Mouse (Mus musculus) embryonic facial prominence, embryonic 14.5 days (tissue): Measurements from ENCODE around the gene Cntn3. TPM values are rescaled to one million over a fixed set of nuclear protein-coding genes. Genes with fewer than 3 reads are reported as not detected.

Experiments
- ATAC-seq: fragments of 200-750 bp; cut with Nextera tagmentation; 2 replicates; pipeline ENCODE4 v1.8.0; 2017; ENCODE audit warnings: low read depth, moderate number of reproducible peaks, moderate TSS enrichment
- DNase-seq: peaks from one replicate; pipeline ENCODE4 v3.0.0-alpha.2; 2015; ENCODE audit warnings: low spot score
- H3K27ac ChIP-seq: fragments of 300-500 bp; sonication (generic); replicated peaks from 2 replicates; pipeline ENCODE4 v1.5.1; 2014; ENCODE audit warnings: low read depth, mild to moderate bottlenecking, low read length, moderate library complexity
- H3K27me3 ChIP-seq: fragments of 300-500 bp; sonication (generic); replicated peaks from 2 replicates; pipeline ENCODE4 v1.6.1; 2014; ENCODE audit warnings: low read length; ENCODE audit not compliant: control insufficient read depth, insufficient read depth
- H3K36me3 ChIP-seq: fragments of 300-500 bp; sonication (generic); 2 replicates; pipeline ENCODE4 v1.6.1; 2014; ENCODE audit warnings: low read length, mixed read lengths; ENCODE audit not compliant: control insufficient read depth, insufficient read depth
- H3K4me1 ChIP-seq: fragments of 300-500 bp; sonication (generic); 2 replicates; pipeline ENCODE4 v1.6.1; 2014; ENCODE audit warnings: antibody characterized with exemption, low read length; ENCODE audit not compliant: control insufficient read depth, insufficient read depth
- H3K4me2 ChIP-seq: fragments of 300-500 bp; sonication (generic); 2 replicates; pipeline ENCODE4 v1.6.1; 2014; ENCODE audit warnings: low read depth, mild to moderate bottlenecking, low read length, moderate library complexity, mixed read lengths
- H3K4me3 ChIP-seq: fragments of 300-500 bp; sonication (generic); 2 replicates; pipeline ENCODE4 v1.5.1; 2014; ENCODE audit warnings: low read depth, mild to moderate bottlenecking, low read length
- H3K9ac ChIP-seq: fragments of 300-500 bp; sonication (generic); 2 replicates; pipeline ENCODE4 v1.6.1; 2014; ENCODE audit warnings: low read depth, mild to moderate bottlenecking, low read length, moderate library complexity, mixed read lengths
- H3K9me3 ChIP-seq: fragments of 300-500 bp; sonication (generic); 2 replicates; pipeline ENCODE4 v1.6.1; 2016; ENCODE audit warnings: low read length; ENCODE audit not compliant: control insufficient read depth
- WGBS: fragments of 180-500 bp; shearing (Covaris S2); extraction: QIAGEN DNeasy Blood & Tissue Kit; methylation state at CpG from one replicate; pipeline ENCODE4 v1.1.7; 2014; 5-methylcytosine and 5-hydroxymethylcytosine counted together
- polyA plus RNA-seq: library from polyadenylated mRNA; unstranded; fragments of >200 nt; fragmentation: Nextera tagmentation; extraction: Ambion mirVana; gene quantifications from 2 replicates; pipeline ENCODE4 v1.2.1, GENCODE M21; 2014

The Cntn3 gene
- polyA plus RNA-seq, 1 experiment from 2014 or later, result 2.2 TPM

DNA sequence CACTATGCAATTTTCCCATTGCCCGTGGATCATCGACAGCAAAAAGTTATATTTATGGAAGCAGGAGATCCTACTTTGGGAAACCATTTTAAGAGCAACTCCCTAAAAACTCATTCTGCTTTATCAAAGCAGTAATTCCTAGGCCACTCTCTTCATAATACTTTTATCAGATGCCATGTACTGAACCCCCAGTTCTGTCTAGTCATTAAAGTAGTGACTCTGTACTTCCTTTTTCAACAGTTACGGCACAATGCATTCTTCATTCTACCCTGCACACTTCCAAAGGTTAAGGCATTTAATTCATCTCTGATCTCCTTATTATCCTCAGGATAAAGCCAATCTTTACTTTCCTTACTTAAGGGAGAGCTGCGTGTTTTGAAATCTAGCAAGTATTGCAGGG lies 184.3 kb downstream of the Cntn3 start:
- WGBS, result 89% methylated on average over 4 of the region's 4 CpGs
- Histone ChIP-seq H3K27me3 (no peaks in the 10 kb centered on the region), H3K9ac (no peak overlapping the region)

DNA sequence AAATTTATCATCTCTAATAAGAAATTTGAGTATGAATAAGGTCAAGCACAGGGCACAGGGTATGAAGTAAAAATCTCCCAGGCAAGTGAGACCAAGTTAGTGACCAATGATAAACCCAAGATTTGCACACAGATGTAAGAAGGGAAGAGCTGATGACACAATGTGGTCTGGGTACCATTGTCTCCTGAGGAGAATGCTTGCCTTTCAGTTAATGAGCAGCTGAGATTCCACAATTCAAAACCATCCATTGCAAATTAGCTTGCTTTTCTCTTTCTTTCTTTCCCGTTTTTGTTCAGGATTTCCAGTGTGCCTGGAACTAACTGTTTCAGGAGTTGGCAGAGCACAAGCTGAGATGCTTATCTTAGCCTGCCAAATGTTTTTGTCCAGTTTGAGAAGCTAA lies 200.8 kb downstream of the Cntn3 start:
- no peak overlapping the region for H3K9ac ChIP-seq
- WGBS, result 18% methylated on average over 1 of the region's 1 CpGs

More for the DNA sequence above, 184.3 kb downstream of the Cntn3 start:
- H3K4me2 ChIP-seq, result no peak overlapping the region
- H3K9me3 ChIP-seq, result no peaks in the 10 kb centered on the region
- no peaks in the 10 kb centered on the region for H3K4me1 ChIP-seq
- ATAC-seq (no peak), DNase-seq (no peak)
- no peak overlapping the region for H3K27ac ChIP-seq
- no peaks in the 10 kb centered on the region for H3K36me3 ChIP-seq
- no peak overlapping the region for H3K4me3 ChIP-seq

DNA sequence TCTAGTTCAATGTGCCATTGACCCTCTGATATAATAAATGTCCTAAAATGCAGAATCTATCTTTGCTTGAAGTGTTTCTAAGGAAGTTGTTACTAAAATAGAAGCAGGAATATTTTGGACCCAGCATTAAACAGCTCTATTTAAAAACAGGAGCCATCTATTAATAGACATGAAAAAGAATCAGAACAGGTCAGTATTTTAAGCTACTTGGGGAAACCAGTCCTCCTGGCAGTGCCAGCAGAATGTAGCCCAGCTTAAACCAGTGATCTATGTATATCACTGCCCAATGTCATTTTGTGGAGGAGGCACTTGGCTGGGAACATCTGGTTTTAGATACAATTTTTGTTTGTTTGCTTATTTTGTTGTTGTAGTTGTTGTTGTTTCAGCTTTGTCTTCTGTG lies 209.0 kb downstream of the Cntn3 start:
- no peak overlapping the region for H3K4me3 ChIP-seq
- no peak overlapping the region for H3K9ac ChIP-seq
- H3K27me3 ChIP-seq, result no peaks in the 10 kb centered on the region
- H3K4me1 ChIP-seq, result no peaks in the 10 kb centered on the region
- H3K4me2 ChIP-seq, result no peak overlapping the region
- H3K9me3 ChIP-seq, result no peaks in the 10 kb centered on the region
- H3K27ac ChIP-seq, result no peak overlapping the region
- ATAC-seq (no peak), DNase-seq (no peak)
- no peaks in the 10 kb centered on the region for H3K36me3 ChIP-seq

More for the DNA sequence above, 200.8 kb downstream of the Cntn3 start:
- no peak overlapping the region for H3K4me2 ChIP-seq
- H3K4me1 ChIP-seq, result no peaks in the 10 kb centered on the region
- no peaks in the 10 kb centered on the region for H3K36me3 ChIP-seq
- no peaks in the 10 kb centered on the region for H3K27me3 ChIP-seq
- no peak for DNase-seq
- H3K4me3 ChIP-seq, result no peak overlapping the region
- ATAC-seq, result no peak
- no peaks in the 10 kb centered on the region for H3K9me3 ChIP-seq
- no peak overlapping the region for H3K27ac ChIP-seq

DNA sequence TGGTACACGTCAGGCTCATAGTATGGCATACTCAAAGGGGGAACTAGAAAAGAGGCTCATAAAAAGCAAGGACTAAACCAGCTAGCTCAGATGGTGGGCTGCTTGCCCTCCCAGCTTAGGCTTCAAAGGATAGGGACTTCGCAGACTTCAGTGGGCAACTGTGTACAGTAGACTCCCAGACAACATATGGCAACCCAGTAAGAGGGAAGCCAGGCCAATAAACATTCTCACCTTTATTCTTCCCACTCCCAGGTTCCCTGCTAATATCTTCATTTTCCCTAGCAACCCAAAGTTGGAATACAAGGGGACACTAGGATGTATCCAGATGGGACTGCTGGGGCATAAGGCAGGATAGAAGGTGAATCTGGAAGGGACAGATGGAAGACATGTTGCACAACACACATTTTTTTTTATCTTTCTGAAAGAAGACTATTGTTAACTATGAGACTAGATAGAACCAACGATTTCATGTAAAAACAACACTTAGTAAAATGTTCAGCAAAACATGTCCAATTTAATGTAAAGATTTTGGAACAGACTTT lies 209.5 kb downstream of the Cntn3 start:
- no peak overlapping the region for H3K9ac ChIP-seq
- no peaks in the 10 kb centered on the region for H3K36me3 ChIP-seq
- no peak overlapping the region for H3K4me2 ChIP-seq
- no peak overlapping the region for H3K27ac ChIP-seq
- 89% methylated on average over 3 of the region's 3 CpGs for WGBS
- DNase-seq (no peak), ATAC-seq (no peak)
- no peak overlapping the region for H3K4me3 ChIP-seq
- no peaks in the 10 kb centered on the region for H3K9me3 ChIP-seq
- no peaks in the 10 kb centered on the region for H3K27me3 ChIP-seq
- no peaks in the 10 kb centered on the region for H3K4me1 ChIP-seq

DNA sequence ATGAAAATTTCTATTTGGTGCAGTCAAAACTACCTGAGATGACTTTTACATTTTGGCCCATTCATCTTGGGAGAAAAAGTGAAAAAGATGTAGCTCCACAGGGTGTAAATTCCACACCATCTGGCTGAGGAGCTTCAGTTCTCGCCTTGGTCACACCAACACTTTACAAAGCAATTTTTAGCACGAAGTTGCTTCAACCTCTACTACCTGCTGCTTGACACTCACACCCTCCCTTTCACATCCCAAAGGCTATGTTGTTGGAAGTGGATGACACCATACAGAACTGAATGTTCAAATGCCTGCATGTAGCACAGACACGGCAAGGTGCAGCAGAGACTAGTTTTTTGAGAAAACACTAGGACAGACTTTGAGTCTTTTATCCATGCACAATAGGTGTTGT lies 240.8 kb downstream of the Cntn3 start:
- ATAC-seq (no peak), DNase-seq (no peak)
- no peaks in the 10 kb centered on the region for H3K9me3 ChIP-seq
- H3K4me1 ChIP-seq, result no peaks in the 10 kb centered on the region
- WGBS, result 73% methylated on average over 3 of the region's 3 CpGs
- H3K4me2 ChIP-seq, result no peak overlapping the region
- no peak overlapping the region for H3K27ac ChIP-seq
- no peak overlapping the region for H3K9ac ChIP-seq
- no peaks in the 10 kb centered on the region for H3K27me3 ChIP-seq
- H3K4me3 ChIP-seq, result no peak overlapping the region
- H3K36me3 ChIP-seq, result no peaks in the 10 kb centered on the region

DNA sequence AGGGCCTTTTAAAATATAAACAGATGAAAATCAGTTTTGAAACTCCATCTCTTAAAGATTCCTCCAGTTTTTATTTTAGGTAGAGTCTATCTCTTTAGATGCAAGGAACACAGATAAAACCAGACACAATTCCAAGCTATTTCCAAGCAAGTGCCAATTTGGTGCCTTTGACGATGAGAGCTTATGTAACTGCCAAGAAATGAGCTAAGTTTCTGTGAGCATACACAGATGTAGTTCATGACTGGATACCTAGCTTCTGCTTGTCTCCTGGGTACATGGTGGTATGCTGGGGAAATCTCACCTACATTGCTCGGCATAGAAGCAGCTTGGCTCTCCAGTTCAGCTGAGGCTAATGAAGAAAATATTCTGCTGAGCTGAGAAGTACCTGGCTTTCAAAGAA lies 246.2 kb downstream of the Cntn3 start:
- Histone ChIP-seq H3K27ac (no peak overlapping the region), H3K9me3 (no peaks in the 10 kb centered on the region), H3K36me3 (no peaks in the 10 kb centered on the region), H3K27me3 (no peaks in the 10 kb centered on the region), H3K4me2 (no peak overlapping the region), H3K4me1 (no peaks in the 10 kb centered on the region), H3K4me3 (no peak overlapping the region), H3K9ac (no peak overlapping the region)
- ATAC-seq (no peak), DNase-seq (no peak)
- 74% methylated on average over 2 of the region's 2 CpGs for WGBS

DNA sequence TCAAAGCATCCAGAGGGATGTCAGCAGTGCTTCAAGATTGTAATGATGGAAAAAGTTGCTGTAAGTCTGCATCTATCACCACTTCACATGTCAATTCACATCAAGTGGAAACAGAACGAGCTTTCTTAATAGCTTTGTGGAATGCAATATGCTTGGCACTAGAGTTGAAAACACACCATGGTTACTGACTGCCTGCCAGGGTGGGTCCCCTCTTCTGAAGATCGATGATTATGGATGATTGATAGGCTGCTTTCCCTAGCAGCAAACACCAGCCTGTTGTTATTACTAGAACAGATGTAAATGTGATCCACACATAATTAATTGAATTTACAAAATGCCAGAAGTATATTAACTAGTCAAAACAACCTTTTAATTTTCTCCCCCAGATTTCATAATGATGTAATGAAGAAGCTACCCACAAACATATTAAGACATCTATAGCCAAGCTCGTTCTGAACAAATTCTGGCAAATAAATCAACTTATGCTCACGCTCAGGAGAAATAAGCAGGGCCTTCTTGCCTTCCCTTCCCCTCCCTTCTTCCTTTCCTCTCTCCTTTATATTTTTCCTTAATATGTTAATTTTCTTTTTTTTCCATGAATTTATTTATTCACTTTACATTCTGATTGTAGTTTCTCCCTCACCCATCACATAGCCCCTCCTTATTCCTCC lies 250.2 kb downstream of the Cntn3 start:
- H3K36me3 ChIP-seq, result no peaks in the 10 kb centered on the region
- no peak overlapping the region for H3K4me3 ChIP-seq
- no peak overlapping the region for H3K9ac ChIP-seq
- H3K27ac ChIP-seq, result no peak overlapping the region
- H3K27me3 ChIP-seq, result no peaks in the 10 kb centered on the region
- WGBS, result 52% methylated on average over 4 of the region's 4 CpGs
- DNase-seq (peak; percentile 14), ATAC-seq (no peak)
- H3K4me1 ChIP-seq, result no peaks in the 10 kb centered on the region
- H3K9me3 ChIP-seq, result no peaks in the 10 kb centered on the region
- H3K4me2 ChIP-seq, result no peak overlapping the region

DNA sequence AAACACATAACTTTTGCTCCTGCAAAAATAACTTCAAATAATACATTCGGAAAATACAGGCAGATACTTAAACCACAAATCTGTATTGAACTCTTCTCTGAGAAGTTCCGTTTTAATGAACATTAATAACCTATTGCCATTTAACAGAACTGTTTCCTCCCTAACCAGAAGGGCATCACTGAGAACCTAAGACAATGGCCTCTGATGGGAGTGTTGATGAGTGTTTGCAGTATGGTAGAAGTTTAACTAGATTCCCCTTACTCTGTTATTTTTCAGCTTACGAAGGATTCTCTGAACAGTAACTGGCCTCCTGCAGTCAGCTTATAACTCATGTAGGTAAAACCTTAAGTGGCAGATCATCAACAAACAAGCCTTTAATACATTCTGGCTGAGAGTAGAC lies 253.1 kb downstream of the Cntn3 start:
- Histone ChIP-seq H3K9ac (no peak overlapping the region), H3K4me3 (no peak overlapping the region), H3K27me3 (no peaks in the 10 kb centered on the region), H3K27ac (no peak overlapping the region), H3K36me3 (no peaks in the 10 kb centered on the region), H3K9me3 (no peaks in the 10 kb centered on the region), H3K4me2 (no peak overlapping the region), H3K4me1 (no peaks in the 10 kb centered on the region)
- 69% methylated on average over 3 of the region's 3 CpGs for WGBS
- ATAC-seq (no peak), DNase-seq (no peak)

DNA sequence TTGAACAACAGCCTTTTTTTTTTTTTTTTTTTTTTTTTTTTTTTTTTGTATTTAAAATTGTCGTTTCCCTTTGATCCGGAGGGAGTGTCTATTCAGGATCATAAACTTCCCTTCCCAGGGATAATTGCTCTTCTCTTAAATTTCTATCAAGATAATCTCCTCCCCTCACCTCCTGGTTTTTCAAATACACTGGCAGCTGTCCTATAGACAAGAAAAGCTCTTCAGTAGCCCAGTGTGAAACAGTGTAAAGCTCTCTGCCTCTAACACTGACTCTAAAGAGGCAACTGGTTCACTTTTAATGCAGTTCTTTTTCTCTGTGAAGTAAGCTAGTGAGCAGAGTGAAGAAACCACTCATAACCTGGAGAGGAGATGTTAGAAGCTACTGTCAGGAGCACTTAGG lies 290.0 kb downstream of the Cntn3 start:
- Histone ChIP-seq H3K9ac (no peak overlapping the region), H3K27me3 (no peaks in the 10 kb centered on the region), H3K4me2 (no peak overlapping the region), H3K36me3 (no peaks in the 10 kb centered on the region), H3K4me1 (no peaks in the 10 kb centered on the region), H3K9me3 (no peaks in the 10 kb centered on the region), H3K27ac (no peak overlapping the region), H3K4me3 (no peak overlapping the region)
- no peak for DNase-seq
- no peak for ATAC-seq
- 68% methylated on average over 2 of the region's 2 CpGs for WGBS
